Mouse (Mus musculus): ENCODE measurements around the gene Map4k1. TPM values are rescaled to one million over a fixed set of nuclear protein-coding genes. Genes with fewer than 3 reads are reported as not detected.
A peak's percentile ranks its signal among the peaks of the same experiment; 100 is the strongest.
"Not testable (repeated sequence)": the region's sequence is repeated elsewhere in the genome, so short reads cannot be mapped to it uniquely, and the experiment has no call there.

Map4k1 gene
- polyA plus RNA-seq, 1 experiment from 2014 or later: 6.4 TPM

GRCm38 (mm10) chr7:28963399-28963923, 18.4 kb upstream of the Map4k1 start:
- Histone ChIP-seq H3K27me3 (ENCODE audit: control insufficient read depth, insufficient read depth, low read length) (no peaks in the 10 kb centered on the region), H3K9me3 (replicated peaks; ENCODE audit: control insufficient read depth, low read length) (no peaks in the 10 kb centered on the region), H3K9ac (replicated peaks; ENCODE audit: low read length) (0 out of 2 replicates have a peak overlapping the region, but pooled peaks have one; percentile 6), H3K36me3 (replicated peaks; ENCODE audit: control insufficient read depth, insufficient read depth, low read depth, low read length) (no peaks in the 10 kb centered on the region), H3K27ac (replicated peaks; ENCODE audit: low read depth, low read length) (no peak overlapping the region), H3K4me1 (ENCODE audit: control insufficient read depth, insufficient read depth, low read length) (peaks cover 8% of the 10 kb centered on the region), H3K4me2 (ENCODE audit: low read depth, low read length) (no peak overlapping the region), H3K4me3 (ENCODE audit: low read depth, low read length) (no peak overlapping the region)
- DNase-seq (ENCODE audit: low spot score) (no peak), ATAC-seq (replicated peaks; ENCODE audit: insufficient number of reproducible peaks, low FRiP score, low TSS enrichment, low read depth) (no peak)
- WGBS: 77% methylated on average over 3 of the region's 3 CpGs

- Histone ChIP-seq H3K4me3 (ENCODE audit: low read depth, low read length) (no peak overlapping the region), H3K9me3 (replicated peaks; ENCODE audit: control insufficient read depth, low read length) (no peaks in the 10 kb centered on the region), H3K36me3 (replicated peaks; ENCODE audit: control insufficient read depth, insufficient read depth, low read depth, low read length) (no peaks in the 10 kb centered on the region), H3K4me2 (ENCODE audit: low read depth, low read length) (no peak overlapping the region), H3K4me1 (ENCODE audit: control insufficient read depth, insufficient read depth, low read length) (no peaks in the 10 kb centered on the region), H3K27me3 (ENCODE audit: control insufficient read depth, insufficient read depth, low read length) (no peaks in the 10 kb centered on the region), H3K9ac (replicated peaks; ENCODE audit: low read length) (no peak overlapping the region), H3K27ac (replicated peaks; ENCODE audit: low read depth, low read length) (no peak overlapping the region)
- no peak for ATAC-seq (replicated peaks; ENCODE audit: insufficient number of reproducible peaks, low FRiP score, low TSS enrichment, low read depth)
- DNase-seq (ENCODE audit: low spot score): no peak
- 83% methylated on average over 5 of the region's 5 CpGs for WGBS
Observed at GRCm38 (mm10) chr7:28965346-28965840, 16.5 kb upstream of the Map4k1 start.

GRCm38 (mm10) chr7:28966181-28966580, 15.7 kb upstream of the Map4k1 start:
- DNase-seq (ENCODE audit: low spot score): no peak
- WGBS: 89% methylated on average over 4 of the region's 5 CpGs
- Histone ChIP-seq H3K4me3 (ENCODE audit: low read depth, low read length) (no peak overlapping the region), H3K9me3 (replicated peaks; ENCODE audit: control insufficient read depth, low read length) (no peaks in the 10 kb centered on the region), H3K4me2 (ENCODE audit: low read depth, low read length) (no peak overlapping the region), H3K27me3 (ENCODE audit: control insufficient read depth, insufficient read depth, low read length) (no peaks in the 10 kb centered on the region), H3K36me3 (replicated peaks; ENCODE audit: control insufficient read depth, insufficient read depth, low read depth, low read length) (no peaks in the 10 kb centered on the region), H3K27ac (replicated peaks; ENCODE audit: low read depth, low read length) (no peak overlapping the region), H3K4me1 (ENCODE audit: control insufficient read depth, insufficient read depth, low read length) (no peaks in the 10 kb centered on the region), H3K9ac (replicated peaks; ENCODE audit: low read length) (no peak overlapping the region)
- ATAC-seq (replicated peaks; ENCODE audit: insufficient number of reproducible peaks, low FRiP score, low TSS enrichment, low read depth): no peak

GRCm38 (mm10) chr7:28966751-28967505, 14.9 kb upstream of the Map4k1 start:
- H3K4me3 ChIP-seq (ENCODE audit: low read depth, low read length): no peak overlapping the region
- no peak for DNase-seq (ENCODE audit: low spot score)
- H3K4me2 ChIP-seq (ENCODE audit: low read depth, low read length): no peak overlapping the region
- no peaks in the 10 kb centered on the region for H3K36me3 ChIP-seq (replicated peaks; ENCODE audit: control insufficient read depth, insufficient read depth, low read depth, low read length)
- no peaks in the 10 kb centered on the region for H3K9me3 ChIP-seq (replicated peaks; ENCODE audit: control insufficient read depth, low read length)
- H3K27ac ChIP-seq (replicated peaks; ENCODE audit: low read depth, low read length): no peak overlapping the region
- WGBS: 58% methylated on average over 4 of the region's 4 CpGs
- H3K27me3 ChIP-seq (ENCODE audit: control insufficient read depth, insufficient read depth, low read length): no peaks in the 10 kb centered on the region
- no peaks in the 10 kb centered on the region for H3K4me1 ChIP-seq (ENCODE audit: control insufficient read depth, insufficient read depth, low read length)
- no peak for ATAC-seq (replicated peaks; ENCODE audit: insufficient number of reproducible peaks, low FRiP score, low TSS enrichment, low read depth)
- H3K9ac ChIP-seq (replicated peaks; ENCODE audit: low read length): no peak overlapping the region

GRCm38 (mm10) chr7:28968120-28968519, 13.7 kb upstream of the Map4k1 start:
- WGBS: 95% methylated on average over 8 of the region's 8 CpGs
- not testable (repeated sequence) for ATAC-seq (replicated peaks; ENCODE audit: insufficient number of reproducible peaks, low FRiP score, low TSS enrichment, low read depth); H3K4me1 ChIP-seq (ENCODE audit: control insufficient read depth, insufficient read depth, low read length); H3K4me3 ChIP-seq (ENCODE audit: low read depth, low read length); H3K27ac ChIP-seq (replicated peaks; ENCODE audit: low read depth, low read length); H3K9ac ChIP-seq (replicated peaks; ENCODE audit: low read length); H3K9me3 ChIP-seq (replicated peaks; ENCODE audit: control insufficient read depth, low read length); DNase-seq (ENCODE audit: low spot score); H3K36me3 ChIP-seq (replicated peaks; ENCODE audit: control insufficient read depth, insufficient read depth, low read depth, low read length); H3K27me3 ChIP-seq (ENCODE audit: control insufficient read depth, insufficient read depth, low read length); H3K4me2 ChIP-seq (ENCODE audit: low read depth, low read length)

- DNase-seq (ENCODE audit: low spot score) (no peak), ATAC-seq (replicated peaks; ENCODE audit: insufficient number of reproducible peaks, low FRiP score, low TSS enrichment, low read depth) (no peak)
- Histone ChIP-seq H3K36me3 (replicated peaks; ENCODE audit: control insufficient read depth, insufficient read depth, low read depth, low read length) (0 out of 2 replicates have a peak, but pooled peaks cover 3% of the 10 kb centered on the region), H3K9me3 (replicated peaks; ENCODE audit: control insufficient read depth, low read length) (no peaks in the 10 kb centered on the region), H3K27me3 (ENCODE audit: control insufficient read depth, insufficient read depth, low read length) (no peaks in the 10 kb centered on the region), H3K4me3 (ENCODE audit: low read depth, low read length) (no peak overlapping the region), H3K9ac (replicated peaks; ENCODE audit: low read length) (no peak overlapping the region), H3K27ac (replicated peaks; ENCODE audit: low read depth, low read length) (no peak overlapping the region), H3K4me2 (ENCODE audit: low read depth, low read length) (no peak overlapping the region), H3K4me1 (ENCODE audit: control insufficient read depth, insufficient read depth, low read length) (no peaks in the 10 kb centered on the region)
- 87% methylated on average over 1 of the region's 1 CpGs for WGBS
Observed at GRCm38 (mm10) chr7:28969271-28969670, 12.6 kb upstream of the Map4k1 start.

- Histone ChIP-seq H3K4me1 (ENCODE audit: control insufficient read depth, insufficient read depth, low read length) (no peaks in the 10 kb centered on the region), H3K9me3 (replicated peaks; ENCODE audit: control insufficient read depth, low read length) (no peaks in the 10 kb centered on the region), H3K9ac (replicated peaks; ENCODE audit: low read length) (no peak overlapping the region), H3K36me3 (replicated peaks; ENCODE audit: control insufficient read depth, insufficient read depth, low read depth, low read length) (0 out of 2 replicates have a peak, but pooled peaks cover 3% of the 10 kb centered on the region), H3K4me3 (ENCODE audit: low read depth, low read length) (no peak overlapping the region), H3K27me3 (ENCODE audit: control insufficient read depth, insufficient read depth, low read length) (no peaks in the 10 kb centered on the region), H3K4me2 (ENCODE audit: low read depth, low read length) (no peak overlapping the region), H3K27ac (replicated peaks; ENCODE audit: low read depth, low read length) (no peak overlapping the region)
- ATAC-seq (replicated peaks; ENCODE audit: insufficient number of reproducible peaks, low FRiP score, low TSS enrichment, low read depth) (no peak), DNase-seq (ENCODE audit: low spot score) (no peak)
- 74% methylated on average over 12 of the region's 12 CpGs for WGBS
Observed at GRCm38 (mm10) chr7:28969672-28970394, 12.0 kb upstream of the Map4k1 start.

- Histone ChIP-seq H3K27ac (replicated peaks; ENCODE audit: low read depth, low read length) (no peak overlapping the region), H3K27me3 (ENCODE audit: control insufficient read depth, insufficient read depth, low read length) (no peaks in the 10 kb centered on the region), H3K9ac (replicated peaks; ENCODE audit: low read length) (no peak overlapping the region), H3K9me3 (replicated peaks; ENCODE audit: control insufficient read depth, low read length) (no peaks in the 10 kb centered on the region), H3K4me1 (ENCODE audit: control insufficient read depth, insufficient read depth, low read length) (no peaks in the 10 kb centered on the region), H3K36me3 (replicated peaks; ENCODE audit: control insufficient read depth, insufficient read depth, low read depth, low read length) (0 out of 2 replicates have a peak, but pooled peaks cover 3% of the 10 kb centered on the region), H3K4me2 (ENCODE audit: low read depth, low read length) (no peak overlapping the region), H3K4me3 (ENCODE audit: low read depth, low read length) (no peak overlapping the region)
- 90% methylated on average over 7 of the region's 7 CpGs for WGBS
- ATAC-seq (replicated peaks; ENCODE audit: insufficient number of reproducible peaks, low FRiP score, low TSS enrichment, low read depth) (no peak), DNase-seq (ENCODE audit: low spot score) (no peak)
Observed at GRCm38 (mm10) chr7:28971029-28971428, 10.8 kb upstream of the Map4k1 start.

All from embryonic facial prominence, embryonic 11.5 days (tissue).